Comparison of ENCODE assay signal across 9 mouse cellular contexts in genomic region chr10:118765544-118766441, GRCm38 (mm10).
DNase-seq lines count a peak whose midpoint lies in the region; ATAC-seq and TF ChIP-seq lines count a peak whose summit lies in the region.
"Had no signal": no experiment of that assay in that cellular context is flagged by ENCODE, and none has a peak within 500 bp of the region (broad histone marks: within the 10 kb centered on the region; RNA-seq: fewer than 3 reads in every experiment).

No protein-coding gene starts in this region.

- DNase-seq in c-Kit-positive CD71-positive TER-119-negative erythroid progenitor cells, embryonic 14.5 days (ENCODE audit: low read depth): peak; percentile 37
- peak; percentile 65 to 83 for DNase-seq in kidney, adult 8-10 months
- no peak for DNase-seq in adrenal gland, adult 8-10 months
- no peak for DNase-seq in adipocyte (ENCODE audit: low spot score)
- no peak for DNase-seq in ovary, adult 18-20 months (ENCODE audit: low spot score)
- DNase-seq: gastrocnemius, postnatal 10 days had no signal

- no peak overlapping the region for H3K27ac ChIP-seq in midbrain, embryonic 16.5 days (ENCODE audit: low read length)

- no peaks in the 10 kb centered on the region for H3K79me2 ChIP-seq in C2C12 (ENCODE audit: control insufficient read depth, insufficient read depth)
- no peaks in the 10 kb centered on the region for H3K79me2 ChIP-seq in myocyte (ENCODE audit: control insufficient read depth, insufficient read depth)

- H3K36me3 ChIP-seq in C2C12 (ENCODE audit: control insufficient read depth, insufficient read depth) (no peaks in the 10 kb centered on the region), myocyte (ENCODE audit: control insufficient read depth, insufficient read depth) (no peaks in the 10 kb centered on the region)
- no peaks in the 10 kb centered on the region for H3K36me3 ChIP-seq in midbrain, embryonic 16.5 days (ENCODE audit: control insufficient read depth, insufficient read depth, low read length)

- no peaks in the 10 kb centered on the region for H3K27me3 ChIP-seq in C2C12 (ENCODE audit: control insufficient read depth, insufficient read depth, insufficient read length)
- no peaks in the 10 kb centered on the region for H3K27me3 ChIP-seq in myocyte (ENCODE audit: control insufficient read depth, insufficient read depth, insufficient read length)
- no peaks in the 10 kb centered on the region for H3K27me3 ChIP-seq in midbrain, embryonic 16.5 days (ENCODE audit: control insufficient read depth, insufficient read depth, low read depth, low read length)

- H3ac ChIP-seq in C2C12 (ENCODE audit: control insufficient read depth, insufficient read length, low read depth) (no peak overlapping the region), myocyte (ENCODE audit: control insufficient read depth, insufficient read length) (no peak overlapping the region)

- H3K4me2 ChIP-seq in myocyte (ENCODE audit: low read depth): peak overlapping the region; percentile 2
- no peak overlapping the region for H3K4me2 ChIP-seq in midbrain, embryonic 16.5 days (ENCODE audit: low read length)

- H3K4me3 ChIP-seq in C2C12 (ENCODE audit: insufficient read depth, poor library complexity, severe bottlenecking) (no peak overlapping the region), myocyte (no peak overlapping the region)
- no peak overlapping the region for H3K4me3 ChIP-seq in midbrain, embryonic 16.5 days (ENCODE audit: low read depth, low read length)

- H3K9me3 ChIP-seq in midbrain, embryonic 16.5 days (replicated peaks; ENCODE audit: control insufficient read depth, low read length, poor library complexity, severe bottlenecking): no peaks in the 10 kb centered on the region

- 73% methylated on average over 14 of the region's 14 CpGs for WGBS in midbrain, embryonic 16.5 days

- no peak overlapping the region for H3K9ac ChIP-seq in midbrain, embryonic 16.5 days (ENCODE audit: low read depth, low read length)

- ATAC-seq in midbrain, embryonic 16.5 days: no peak

- no peaks in the 10 kb centered on the region for H3K4me1 ChIP-seq in midbrain, embryonic 16.5 days (ENCODE audit: control insufficient read depth, insufficient read depth, low read length)

- TF ChIP-seq POLR2A in myocyte (IDR thresholded peaks at IDR 0.05; ENCODE audit: insufficient read length, low read depth): no peak

- no peak for TF ChIP-seq CTCF in C2C12 (IDR thresholded peaks at IDR 0.05; ENCODE audit: control insufficient read depth, insufficient read depth, insufficient read length)

- H3K79me3 ChIP-seq in C2C12 (ENCODE audit: low read depth): no peaks in the 10 kb centered on the region

TF ChIP-seq in C2C12, 6 proteins besides CTCF, POLR2A, EP300 and RAD21:
- TF ChIP-seq FOSL1 (IDR thresholded peaks at IDR 0.05; ENCODE audit: insufficient read depth, low read length, poor library complexity, severe bottlenecking) (no peak), CEBPB (IDR thresholded peaks at IDR 0.05; ENCODE audit: low read depth) (no peak), MAX (IDR thresholded peaks at IDR 0.05) (no peak), MYOD1 (IDR thresholded peaks at IDR 0.05; ENCODE audit: control insufficient read depth, insufficient read length, low read depth) (peak; percentile 40), MYOG (IDR thresholded peaks at IDR 0.05; ENCODE audit: control insufficient read depth, extremely low read depth, insufficient read length) (no peak), USF1 (IDR thresholded peaks at IDR 0.05; ENCODE audit: low read depth) (no peak)
TF ChIP-seq in C2C12: peak in this region for 1.

TF ChIP-seq in myocyte, 11 proteins besides CTCF, POLR2A, EP300 and RAD21:
- TF ChIP-seq REST (IDR thresholded peaks at IDR 0.05; ENCODE audit: insufficient read depth, insufficient read length): no peak
- TF ChIP-seq USF1 (IDR thresholded peaks at IDR 0.05; ENCODE audit: low read depth): no peak
- no peak for TF ChIP-seq TCF12 (IDR thresholded peaks at IDR 0.05; ENCODE audit: insufficient read depth, poor library complexity, severe bottlenecking)
- TF ChIP-seq TCF3 (IDR thresholded peaks at IDR 0.05; ENCODE audit: insufficient read length, low read depth): no peak
- no peak for TF ChIP-seq CEBPB (IDR thresholded peaks at IDR 0.05; ENCODE audit: insufficient read depth, poor library complexity, severe bottlenecking)
- no peak for TF ChIP-seq POLR2AphosphoS2 (IDR thresholded peaks at IDR 0.05; ENCODE audit: insufficient read length, low read depth)
- no peak for TF ChIP-seq MYOD1 (IDR thresholded peaks at IDR 0.05; ENCODE audit: control insufficient read depth in 1 of 3, insufficient read length in 2 of 3, low read depth in 2 of 3)
- no peak for TF ChIP-seq SRF (IDR thresholded peaks at IDR 0.05; ENCODE audit: control insufficient read depth, insufficient read length, low read depth)

Comparison
In these comparisons a context has a peak if more than half of its experiments do, and no peak if none do; other contexts are left out.
1. DNase-seq: peak in c-Kit-positive CD71-positive TER-119-negative erythroid progenitor cells, embryonic 14.5 days (single experiment) and kidney, adult 8-10 months (2 of 2); none in adrenal gland, adult 8-10 months (single experiment), adipocyte (single experiment) and ovary, adult 18-20 months (single experiment).